Mouse (Mus musculus) liver, adult 2 months (tissue): ENCODE measurements around the gene Myl6.

ENCODE experiments used
- CTCF ChIP-seq: fragments of 200-500 bp; IDR thresholded peaks from 2 replicates; pipeline ENCODE4 v1.5.1; 2011; ENCODE audit warnings: low read depth, low read length, control low read depth
- POLR2A ChIP-seq: fragments of 200-500 bp; IDR thresholded peaks from 2 replicates; pipeline ENCODE4 v1.6.1; 2011; ENCODE audit warnings: low read length, control low read depth; ENCODE audit not compliant: insufficient read depth; ENCODE audit errors: extremely low read depth

DNA sequence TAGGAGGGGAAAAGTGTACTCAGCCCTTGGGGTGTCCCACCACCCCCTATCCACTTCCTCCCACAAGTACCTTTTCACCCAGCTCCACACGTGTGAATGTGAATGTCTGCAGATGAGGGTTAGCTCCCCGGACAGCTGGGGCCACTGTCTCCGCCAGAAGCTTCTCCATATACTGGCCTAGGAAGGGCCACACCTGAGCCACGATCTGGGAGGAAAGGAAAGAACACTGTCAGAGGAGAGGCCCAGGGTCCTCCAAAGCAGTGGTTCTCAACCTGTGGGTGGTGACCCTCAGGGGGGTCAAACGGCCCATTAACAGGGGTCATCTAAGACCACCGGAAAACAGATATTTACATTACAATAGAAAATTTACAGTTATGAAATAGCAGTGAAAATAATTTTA lies 28.4 kb upstream of the Myl6 start:
- TF ChIP-seq CTCF: no peak
- TF ChIP-seq POLR2A: no peak
